Mouse (Mus musculus) liver, embryonic 15.5 days (tissue): ENCODE data around the gene Ccdc189. TPM values are rescaled to one million over a fixed set of nuclear protein-coding genes. Genes with fewer than 3 reads are reported as not detected.
"Not testable (repeated sequence)": the region's sequence is repeated elsewhere in the genome, so short reads cannot be mapped to it uniquely, and the experiment has no call there.

Experiments
- ATAC-seq: fragments of 200-750 bp; cut with Nextera tagmentation; 2 replicates; pipeline ENCODE4 v1.8.0; 2017; ENCODE audit warnings: moderate number of reproducible peaks, mild to moderate bottlenecking, moderate library complexity; ENCODE audit not compliant: insufficient read depth
- H3K27ac ChIP-seq: fragments of 300-500 bp; sonication (generic); replicated peaks from 2 replicates; pipeline ENCODE4 v1.5.1; 2015; ENCODE audit warnings: mild to moderate bottlenecking, inconsistent platforms
- H3K27me3 ChIP-seq: fragments of 300-500 bp; sonication (generic); 2 replicates; pipeline ENCODE4 v1.6.1; 2015; ENCODE audit warnings: mild to moderate bottlenecking, inconsistent platforms
- H3K36me3 ChIP-seq: fragments of 300-500 bp; sonication (generic); replicated peaks from 2 replicates; pipeline ENCODE4 v1.6.1; 2015; ENCODE audit warnings: moderate library complexity, mild to moderate bottlenecking, inconsistent platforms
- H3K4me1 ChIP-seq: fragments of 300-500 bp; sonication (generic); replicated peaks from 2 replicates; pipeline ENCODE4 v1.6.1; 2015; ENCODE audit warnings: inconsistent platforms
- H3K4me2 ChIP-seq: fragments of 300-500 bp; sonication (generic); 2 replicates; pipeline ENCODE4 v1.6.1; 2015; ENCODE audit warnings: moderate library complexity, mild to moderate bottlenecking, inconsistent platforms
- H3K4me3 ChIP-seq: fragments of 300-500 bp; sonication (generic); replicated peaks from 2 replicates; pipeline ENCODE4 v1.5.1; 2015; ENCODE audit warnings: mild to moderate bottlenecking, inconsistent platforms
- H3K9ac ChIP-seq: fragments of 300-500 bp; sonication (generic); 2 replicates; pipeline ENCODE4 v1.6.1; 2015; ENCODE audit warnings: moderate library complexity, mild to moderate bottlenecking, inconsistent platforms
- H3K9me3 ChIP-seq: fragments of 300-500 bp; sonication (generic); replicated peaks from 2 replicates; pipeline ENCODE4 v1.6.1; 2016; ENCODE audit warnings: inconsistent platforms
- WGBS: fragments of 180-500 bp; shearing (Covaris S2); methylation state at CpG from one replicate; pipeline ENCODE4 v1.1.7; 2015; ENCODE audit warnings: mixed read lengths; ENCODE audit not compliant: insufficient replicate concordance; 5-methylcytosine and 5-hydroxymethylcytosine counted together
- polyA plus RNA-seq: library from polyadenylated mRNA; unstranded; fragments of >200 nt; fragmentation: Nextera tagmentation; extraction: Ambion mirVana; gene quantifications from 2 replicates; pipeline ENCODE4 v1.2.1, GENCODE M21; 2015

Ccdc189 gene
- polyA plus RNA-seq = 6.4 and 8.3 TPM in 2 replicates

GRCm38 (mm10) chr7:127588011-127588871, at the start of gene Ccdc189, which contains the start of gene Rnf40:
Gene Ccdc189, minus strand, starts transcription at chr7:127588595.
Gene Rnf40, plus strand, starts transcription at chr7:127588767.
- under 1% methylated on average over 50 of the region's 50 CpGs for WGBS

GRCm38 (mm10) chr7:127636963-127637362, 48.6 kb upstream of the Ccdc189 start:
- Histone ChIP-seq H3K9me3 (no peaks in the 10 kb centered on the region), H3K36me3 (no peaks in the 10 kb centered on the region), H3K4me2 (peak overlapping the region; percentile 50), H3K4me3 (peak overlapping the region; percentile 38), H3K27me3 (peaks cover 68% of the 10 kb centered on the region), H3K27ac (no peak overlapping the region), H3K9ac (0 out of 2 replicates have a peak overlapping the region, but pooled peaks have one; percentile 5), H3K4me1 (peaks cover 7% of the 10 kb centered on the region)
- ATAC-seq = peak; percentile 47; the same call in 1 of the 2 replicates
- WGBS = under 1% methylated on average over 27 of the region's 27 CpGs

More at GRCm38 (mm10) chr7:127588011-127588871, at the start of gene Ccdc189, which contains the start of gene Rnf40:
- Histone ChIP-seq H3K9me3 (no peaks in the 10 kb centered on the region), H3K36me3 (peaks cover 55% of the 10 kb centered on the region), H3K27me3 (no peaks in the 10 kb centered on the region), H3K4me1 (peaks cover 51% of the 10 kb centered on the region), H3K27ac (peak within 1 kb of the TSS; percentile 85), H3K4me2 (peak within 1 kb of the TSS; percentile 98), H3K4me3 (peak within 1 kb of the TSS; percentile 89), H3K9ac (peak within 1 kb of the TSS; percentile 87)
- peak; percentile 90 for ATAC-seq

- no peak overlapping the region for H3K4me3 ChIP-seq
- no peak overlapping the region for H3K9ac ChIP-seq
- no peak for ATAC-seq
- peaks cover 15% of the 10 kb centered on the region for H3K4me1 ChIP-seq
- no peaks in the 10 kb centered on the region for H3K9me3 ChIP-seq
- WGBS = 80% methylated on average over 4 of the region's 4 CpGs
- no peak overlapping the region for H3K27ac ChIP-seq
- H3K36me3 ChIP-seq = no peaks in the 10 kb centered on the region
- no peak overlapping the region for H3K4me2 ChIP-seq
- peaks cover 26% of the 10 kb centered on the region for H3K27me3 ChIP-seq
Measured at GRCm38 (mm10) chr7:127631416-127631815, 43.0 kb upstream of the Ccdc189 start.

GRCm38 (mm10) chr7:127628646-127629045, 40.3 kb upstream of the Ccdc189 start:
- WGBS = 57% methylated on average over 5 of the region's 5 CpGs
- Histone ChIP-seq H3K27ac (no peak overlapping the region), H3K9me3 (no peaks in the 10 kb centered on the region), H3K36me3 (no peaks in the 10 kb centered on the region), H3K9ac (no peak overlapping the region), H3K4me1 (peaks cover 21% of the 10 kb centered on the region), H3K27me3 (no peaks in the 10 kb centered on the region), H3K4me2 (no peak overlapping the region), H3K4me3 (no peak overlapping the region)
- no peak for ATAC-seq

GRCm38 (mm10) chr7:127626471-127626870, 38.1 kb upstream of the Ccdc189 start:
- Histone ChIP-seq H3K9ac (no peak overlapping the region), H3K27me3 (no peaks in the 10 kb centered on the region), H3K4me2 (peak overlapping the region; percentile 64), H3K27ac (peak overlapping the region; percentile 81), H3K4me3 (peak overlapping the region; percentile 30), H3K36me3 (no peaks in the 10 kb centered on the region), H3K4me1 (peaks cover 21% of the 10 kb centered on the region), H3K9me3 (no peaks in the 10 kb centered on the region)
- ATAC-seq = peak; percentile 100
- 16% methylated on average over 4 of the region's 4 CpGs for WGBS

GRCm38 (mm10) chr7:127626039-127626438, 37.6 kb upstream of the Ccdc189 start:
- Histone ChIP-seq H3K27ac (peak overlapping the region; percentile 81), H3K27me3 (no peaks in the 10 kb centered on the region), H3K4me3 (peak overlapping the region; percentile 30), H3K4me2 (peak overlapping the region; percentile 64), H3K4me1 (peaks cover 21% of the 10 kb centered on the region), H3K9me3 (no peaks in the 10 kb centered on the region), H3K36me3 (no peaks in the 10 kb centered on the region), H3K9ac (no peak overlapping the region)
- 86% methylated on average over 7 of the region's 7 CpGs for WGBS
- ATAC-seq = no peak

- H3K9ac ChIP-seq, ATAC-seq: not testable (repeated sequence)
- 87% methylated on average over 7 of the region's 8 CpGs for WGBS
Measured at GRCm38 (mm10) chr7:127618402-127618801, 30.0 kb upstream of the Ccdc189 start.

GRCm38 (mm10) chr7:127617962-127618361, 29.6 kb upstream of the Ccdc189 start:
- WGBS = 76% methylated on average over 2 of the region's 2 CpGs
- Histone ChIP-seq H3K4me1 (peaks cover 25% of the 10 kb centered on the region), H3K9ac (no peak overlapping the region), H3K9me3 (no peaks in the 10 kb centered on the region), H3K27me3 (peaks cover 23% of the 10 kb centered on the region), H3K4me2 (no peak overlapping the region), H3K27ac (no peak overlapping the region), H3K4me3 (no peak overlapping the region), H3K36me3 (no peaks in the 10 kb centered on the region)
- no peak for ATAC-seq

More at GRCm38 (mm10) chr7:127618402-127618801, 30.0 kb upstream of the Ccdc189 start:
- H3K4me2 ChIP-seq, H3K4me3 ChIP-seq, H3K36me3 ChIP-seq, H3K27ac ChIP-seq, H3K9me3 ChIP-seq: not testable (repeated sequence)
- Histone ChIP-seq H3K4me1 (peaks cover 25% of the 10 kb centered on the region), H3K27me3 (peaks cover 22% of the 10 kb centered on the region)

- Histone ChIP-seq H3K4me2 (no peak overlapping the region), H3K4me1 (peaks cover 25% of the 10 kb centered on the region), H3K9ac (no peak overlapping the region), H3K36me3 (peaks cover 9% of the 10 kb centered on the region), H3K27me3 (peaks cover 23% of the 10 kb centered on the region), H3K4me3 (no peak overlapping the region), H3K27ac (no peak overlapping the region), H3K9me3 (no peaks in the 10 kb centered on the region)
- 69% methylated on average over 1 of the region's 1 CpGs for WGBS
- no peak for ATAC-seq
Measured at GRCm38 (mm10) chr7:127616881-127617280, 28.5 kb upstream of the Ccdc189 start.

- Histone ChIP-seq H3K9ac (no peak overlapping the region), H3K36me3 (peaks cover 14% of the 10 kb centered on the region), H3K4me2 (no peak overlapping the region), H3K4me3 (no peak overlapping the region), H3K9me3 (no peaks in the 10 kb centered on the region), H3K4me1 (peaks cover 25% of the 10 kb centered on the region), H3K27ac (no peak overlapping the region), H3K27me3 (peaks cover 23% of the 10 kb centered on the region)
- 61% methylated on average over 1 of the region's 1 CpGs for WGBS
- ATAC-seq = no peak
Measured at GRCm38 (mm10) chr7:127616336-127616735, 27.9 kb upstream of the Ccdc189 start.
